Mouse (Mus musculus): ENCODE data around the gene Nudt3.

GRCm38 (mm10) chr17:27623360-27624326, at the start of gene Nudt3:
- no peak for TF ChIP-seq CTCF (IDR thresholded peaks at IDR 0.05)
- no peak for TF ChIP-seq EP300 (IDR thresholded peaks at IDR 0.05)
